Mouse (Mus musculus) colon, adult 2 months (tissue): Measurements from ENCODE around the gene Adm2. TPM values are rescaled to one million over a fixed set of nuclear protein-coding genes. Genes with fewer than 3 reads are reported as not detected.

Experiments used
- polyA plus RNA-seq: library from polyadenylated mRNA; depleted of rRNA; stranded (reverse); fragments of >200 nt; gene quantifications from 2 replicates; pipeline ENCODE4 v1.2.3, GENCODE M21; 2012; rRNA removed

The Adm2 gene
- 0.30 and 1.4 TPM in 2 replicates for polyA plus RNA-seq

GRCm38 (mm10) chr15:89322670-89323522 is at the start of gene Adm2:
Adm2 (plus strand) TSS chr15:89322720.

GRCm38 (mm10) chr15:89315190-89315731 is 7.3 kb upstream of the Adm2 start, which contains the start of gene Sbf1:
Sbf1 (minus strand) TSS chr15:89315311.

GRCm38 (mm10) chr15:89334271-89334670 is 11.8 kb downstream of the Adm2 start, which contains the start of gene Miox:
Miox (plus strand) TSS chr15:89334398.

GRCm38 (mm10) chr15:89355241-89356187 is 33.0 kb downstream of the Adm2 start, which contains the start of the genes Lmf2 and Ncaph2:
Lmf2 (minus strand) TSS chr15:89355659.
Ncaph2 (plus strand) TSS chr15:89355719.

GRCm38 (mm10) chr15:89373762-89374248 is 51.3 kb downstream of the Adm2 start, which contains the start of gene Sco2:
Sco2 (minus strand) TSS chr15:89373846.

Other genes starting within 250 kb of the Adm2 start
- gene Trabd, start 247.6 kb upstream of the Adm2 start, polyA plus RNA-seq, result 79.8 and 87.2 TPM in 2 replicates
- 66.7 and 76.7 TPM in 2 replicates for gene Selenoo, start 233.6 kb upstream of the Adm2 start, polyA plus RNA-seq
- gene Tubgcp6, start 199.6 kb upstream of the Adm2 start, polyA plus RNA-seq, result 27.6 and 29.1 TPM in 2 replicates
- gene Hdac10, start 194.0 kb upstream of the Adm2 start, polyA plus RNA-seq, result 34.5 and 42.0 TPM in 2 replicates
- gene Mapk12, start 182.0 kb upstream of the Adm2 start, polyA plus RNA-seq, result 4.7 and 4.8 TPM in 2 replicates
- gene Mapk11, start 173.1 kb upstream of the Adm2 start, polyA plus RNA-seq, result 3.1 and 3.6 TPM in 2 replicates
- 407 and 411 TPM in 2 replicates for gene Plxnb2, start 141.9 kb upstream of the Adm2 start, polyA plus RNA-seq
- 13.8 and 18.4 TPM in 2 replicates for gene Dennd6b, start 126.2 kb upstream of the Adm2 start, polyA plus RNA-seq
- 241 and 282 TPM in 2 replicates for gene Ppp6r2, start 111.2 kb upstream of the Adm2 start, polyA plus RNA-seq
- 227 and 272 TPM in 2 replicates for gene Sbf1, start 7.4 kb upstream of the Adm2 start, polyA plus RNA-seq
- 0.20 TPM in 1 of 2 replicates, not detected in the other for gene Miox, start 11.7 kb downstream of the Adm2 start, polyA plus RNA-seq
- gene Lmf2, start 32.9 kb downstream of the Adm2 start, polyA plus RNA-seq, result 43.5 and 43.9 TPM in 2 replicates
- gene Ncaph2, start 33.0 kb downstream of the Adm2 start, polyA plus RNA-seq, result 122 and 131 TPM in 2 replicates
- 52.1 and 55.9 TPM in 2 replicates for gene Sco2, start 51.1 kb downstream of the Adm2 start, polyA plus RNA-seq
- 8.3 and 8.6 TPM in 2 replicates for gene Tymp, start 54.3 kb downstream of the Adm2 start, polyA plus RNA-seq
- gene Odf3b, start 56.6 kb downstream of the Adm2 start, polyA plus RNA-seq, result 48.4 and 50.3 TPM in 2 replicates
- gene Klhdc7b, start 62.2 kb downstream of the Adm2 start, polyA plus RNA-seq, result 0.27 and 0.44 TPM in 2 replicates
- gene Syce3, start 87.8 kb downstream of the Adm2 start, polyA plus RNA-seq, result 0.37 TPM in 1 of 2 replicates, not detected in the other
- gene Cpt1b, start 103.1 kb downstream of the Adm2 start, polyA plus RNA-seq, result 2.4 and 3.1 TPM in 2 replicates
- gene C730034F03Rik, start 106.9 kb downstream of the Adm2 start, polyA plus RNA-seq, result 0.54 and 0.65 TPM in 2 replicates
- 2.7 and 4.2 TPM in 2 replicates for gene Gm44502, start 107.0 kb downstream of the Adm2 start, polyA plus RNA-seq
- gene Chkb, start 107.2 kb downstream of the Adm2 start, polyA plus RNA-seq, result 84.7 and 107 TPM in 2 replicates
- 2.3 and 2.4 TPM in 2 replicates for gene Mapk8ip2, start 131.2 kb downstream of the Adm2 start, polyA plus RNA-seq
- gene Arsa, start 154.7 kb downstream of the Adm2 start, polyA plus RNA-seq, result 45.2 and 46.6 TPM in 2 replicates
- 11.4 and 11.7 TPM in 2 replicates for gene Shank3, start 176.9 kb downstream of the Adm2 start, polyA plus RNA-seq
- gene Acr, start 245.6 kb downstream of the Adm2 start, polyA plus RNA-seq, result 0.21 and 0.28 TPM in 2 replicates